Mouse (Mus musculus): Measurements from ENCODE around the gene Tsen15. TPM values are rescaled to one million over a fixed set of nuclear protein-coding genes. Genes with fewer than 3 reads are reported as not detected.

Tsen15 gene
- 10 to 100 TPM; 11.9 to 13.7 TPM for total RNA-seq (2021)
- long read RNA-seq, experiment 1, transcript Tsen15-201 (5 exons, 1,133 nt), result major isoform, 13 of 15 reads
- long read RNA-seq, experiment 1, partial matches to known transcripts, result 0 of 15 reads
- long read RNA-seq, experiment 1, other reads (novel, unspliced or antisense), result 2 of 15 reads
- long read RNA-seq, experiment 2, transcript Tsen15-201 (5 exons, 1,133 nt), result major isoform, 14 of 20 reads
- long read RNA-seq, experiment 2, partial matches to known transcripts, result 4 of 20 reads
- long read RNA-seq, experiment 2, other reads (novel, unspliced or antisense), result 2 of 20 reads

DNA sequence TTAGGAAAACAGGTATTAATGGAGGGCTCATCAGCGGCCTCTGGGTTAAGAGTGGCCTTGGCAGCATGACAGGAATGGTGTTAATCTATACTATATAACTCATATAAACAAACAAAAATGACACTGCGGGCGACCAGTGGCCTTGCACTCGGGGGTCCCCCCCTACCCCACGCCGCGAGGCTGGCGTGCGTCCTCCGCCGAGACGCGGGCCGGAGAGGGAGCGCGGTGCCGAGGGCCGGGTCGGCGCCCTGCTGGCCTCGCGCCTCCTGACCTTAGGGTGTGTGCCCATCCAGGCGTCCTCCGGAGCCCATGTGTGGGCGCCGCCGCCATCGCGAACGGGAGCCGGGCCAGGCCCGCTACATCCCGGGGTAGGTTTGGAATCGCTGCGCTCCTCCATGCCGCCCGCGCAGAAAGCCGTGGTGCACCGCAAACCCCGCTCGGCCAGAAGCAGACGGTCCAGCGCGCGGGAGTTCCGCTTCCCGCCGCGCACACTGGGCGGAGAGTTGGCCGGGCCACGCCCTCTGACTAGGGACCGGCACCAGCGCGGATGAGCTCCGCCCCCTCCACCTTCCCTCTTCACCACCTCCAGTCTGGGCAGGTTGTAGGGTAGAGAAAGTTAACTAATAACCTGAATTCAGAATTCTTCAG is at the start of gene Tsen15:
TSS of gene Tsen15 (minus strand) at position 501 of the 648 bp plus-strand sequence.
- DNase-seq, result peak; percentile 78 to 84
- intact Hi-C loops (cut with DNase I), result no loop called here

DNA sequence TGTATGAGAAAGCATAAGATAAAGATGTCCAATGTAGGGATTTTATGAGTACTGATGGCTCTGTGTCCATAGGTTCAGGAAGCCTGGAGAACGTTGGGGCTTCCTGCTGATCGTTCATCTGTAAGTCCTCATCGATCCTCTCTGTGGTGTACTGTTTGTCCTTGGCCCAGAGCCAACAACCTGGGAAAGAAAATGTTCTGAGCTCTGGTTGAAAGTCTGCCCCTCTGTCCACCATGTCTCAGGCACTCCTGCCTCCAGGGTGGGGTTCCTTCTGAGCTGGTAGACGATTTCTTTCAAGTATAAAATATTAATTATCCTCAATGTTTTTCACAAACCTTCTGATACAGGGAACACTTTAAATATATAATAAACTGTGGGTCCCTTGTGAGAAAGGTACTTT is 47.7 kb upstream of the Tsen15 start:
- DNase-seq, result no peak
- intact Hi-C loops (cut with DNase I), result no loop called here

DNA sequence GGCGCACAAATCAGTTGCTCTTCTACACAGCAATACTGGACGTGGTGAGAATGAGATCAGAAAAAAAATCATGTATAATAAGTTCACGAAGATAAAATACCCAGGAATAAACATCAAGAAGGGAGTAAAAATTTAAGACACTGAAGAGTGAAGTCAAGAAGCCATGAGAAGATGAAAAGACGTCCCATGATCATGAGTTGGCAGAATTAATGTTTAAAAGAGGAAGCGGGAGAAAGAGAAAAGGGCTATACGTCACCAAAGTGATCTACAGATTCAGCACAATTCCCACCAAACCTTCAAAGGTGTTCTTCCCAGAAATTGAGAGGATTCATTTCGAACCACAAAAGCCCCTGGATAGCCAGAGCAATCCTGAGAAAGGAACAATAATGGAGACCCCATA is 43.3 kb upstream of the Tsen15 start:
- intact Hi-C loops (cut with DNase I), result no loop called here

DNA sequence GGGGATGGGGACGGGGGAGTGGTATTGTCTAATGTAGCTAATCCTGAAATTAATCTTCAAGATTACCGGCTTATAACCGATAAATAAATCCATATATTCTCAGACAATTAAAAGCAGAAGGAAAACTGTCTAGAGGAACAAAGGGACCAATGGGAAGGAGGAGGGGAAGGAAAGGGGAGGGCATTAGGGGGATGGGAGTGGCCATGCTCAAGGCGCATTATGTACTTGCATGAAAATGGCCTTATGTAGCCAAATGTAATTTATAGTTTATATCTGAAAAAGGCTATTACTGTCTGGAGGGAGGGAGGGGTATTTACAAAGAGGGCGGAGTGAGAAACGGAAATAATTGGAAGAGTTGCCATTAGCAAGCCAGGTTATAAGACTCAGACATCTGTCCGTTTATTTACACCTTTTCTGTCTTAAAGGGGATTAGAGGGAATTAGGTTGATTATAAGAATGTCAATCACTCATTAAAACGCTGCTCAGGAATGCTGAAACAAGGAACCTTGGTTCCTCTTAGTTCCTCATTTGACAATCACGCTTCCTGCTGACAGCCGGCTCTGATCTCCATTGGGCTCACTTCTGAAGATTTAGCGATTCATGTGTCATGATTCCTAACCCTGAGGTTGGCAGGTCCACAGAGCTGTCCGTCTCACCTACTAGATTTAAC is 41.6 kb upstream of the Tsen15 start:
- DNase-seq, result no peak
- intact Hi-C loops (cut with DNase I), result no loop called here

More for the DNA sequence above, 43.3 kb upstream of the Tsen15 start:
- no peak for DNase-seq

DNA sequence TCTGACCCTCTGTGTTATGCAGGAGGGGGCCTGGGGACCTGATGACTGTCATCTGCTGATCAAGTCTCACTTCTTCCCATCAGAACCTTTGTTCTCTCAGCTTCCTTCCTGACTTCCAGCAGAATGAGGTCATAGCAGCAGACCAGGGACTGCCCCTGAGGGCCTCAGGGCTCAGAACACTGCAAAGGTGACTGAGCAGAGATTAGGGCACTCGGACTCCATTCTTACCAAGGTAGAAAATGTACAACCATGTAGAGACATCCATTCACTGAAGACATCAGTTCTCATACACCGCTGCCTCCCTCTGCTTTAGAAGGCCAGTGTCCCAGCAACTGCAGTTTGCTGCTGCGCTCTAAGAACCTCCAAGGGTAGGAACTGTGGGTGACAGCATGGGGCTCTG is 36.6 kb upstream of the Tsen15 start:
- DNase-seq, result no peak
- intact Hi-C loops (cut with DNase I), result no loop called here

DNA sequence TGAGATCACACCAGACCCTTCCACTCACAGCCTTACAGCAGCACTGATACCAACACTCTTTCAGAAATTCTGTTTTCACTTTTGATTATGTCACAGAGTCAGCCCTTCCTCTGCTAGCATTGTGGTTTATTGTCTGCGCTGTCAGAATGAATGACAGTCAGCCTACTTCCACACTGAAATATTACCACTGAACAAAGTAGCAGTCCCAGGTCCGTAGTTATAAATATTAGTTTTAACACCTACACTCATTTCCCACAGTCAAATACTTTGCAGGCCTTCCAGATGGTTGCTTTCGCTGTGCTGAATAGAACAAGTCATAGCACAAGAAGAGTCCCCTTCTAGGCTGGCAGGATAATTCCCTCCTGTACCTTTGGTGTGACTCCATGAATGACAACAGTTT is 35.8 kb upstream of the Tsen15 start:
- intact Hi-C loops (cut with DNase I), result no loop called here
- DNase-seq, result no peak

DNA sequence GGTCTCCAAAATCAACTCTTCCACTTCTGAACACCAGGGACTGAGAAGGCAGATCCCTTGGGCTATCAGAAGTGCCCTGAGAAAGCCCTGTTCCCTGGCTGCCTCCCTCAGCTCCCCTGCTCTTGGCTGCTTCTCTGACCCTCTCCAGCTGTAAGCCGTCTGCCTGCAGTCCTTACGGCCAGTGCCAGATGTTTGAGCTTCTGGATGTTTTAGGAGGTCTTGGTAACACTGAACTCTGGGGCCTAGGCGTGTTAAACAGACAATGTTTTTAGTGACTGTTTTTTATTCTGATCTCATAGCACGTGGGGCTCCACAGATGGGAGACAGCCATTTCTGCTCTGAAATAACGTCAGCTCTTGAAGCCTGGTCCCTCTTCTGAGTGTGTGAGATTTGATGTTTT is 31.1 kb upstream of the Tsen15 start:
- intact Hi-C loops (cut with DNase I), result no loop called here
- DNase-seq, result no peak

DNA sequence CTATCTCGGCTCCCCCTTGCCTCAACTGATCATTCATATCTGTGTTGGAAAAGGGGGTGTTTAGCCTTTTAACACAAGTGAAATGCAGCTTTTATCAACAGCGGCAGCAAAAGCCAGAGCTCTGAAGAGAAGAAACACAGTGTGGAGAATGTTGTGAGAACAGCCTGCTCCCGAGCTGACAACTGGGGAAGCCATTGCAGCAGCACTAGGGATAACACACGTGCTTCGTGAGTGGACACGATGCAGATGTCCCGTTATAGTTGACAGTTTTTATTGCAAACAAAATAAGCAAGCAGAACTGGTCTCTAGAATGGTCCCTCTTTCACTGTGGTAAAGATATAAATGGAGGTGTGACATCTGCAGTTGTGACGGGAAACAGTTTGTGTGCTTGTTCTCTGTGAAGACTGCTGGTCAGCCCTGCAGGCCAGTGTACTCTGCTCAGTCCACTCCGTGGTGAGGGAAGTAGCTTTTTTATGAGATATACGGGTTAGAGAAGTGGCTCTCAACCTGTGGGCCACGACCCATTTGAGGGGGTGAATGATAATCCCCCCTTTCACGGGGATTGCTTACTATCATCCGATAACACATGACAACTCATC is 29.9 kb upstream of the Tsen15 start:
- intact Hi-C loops (cut with DNase I), result no loop called here

DNA sequence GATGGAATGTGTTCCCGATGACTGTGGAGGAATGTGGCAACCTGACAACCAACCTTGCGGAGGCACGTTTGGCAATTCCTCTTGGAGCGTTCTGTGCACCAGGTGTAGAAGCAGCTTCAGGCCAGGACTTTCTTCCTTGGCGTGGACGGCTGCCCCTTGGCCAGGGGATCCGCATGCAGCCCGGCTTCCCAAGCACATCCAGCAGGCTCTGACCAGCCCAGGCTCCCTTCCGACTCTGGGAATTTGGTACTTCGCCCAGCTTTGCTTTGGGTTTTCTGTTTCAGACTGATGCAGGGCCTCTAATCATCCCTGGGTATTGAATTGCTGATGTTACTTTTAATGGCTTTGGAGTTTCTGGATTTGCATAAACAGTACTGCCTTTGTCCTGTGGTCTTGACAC is 28.0 kb upstream of the Tsen15 start:
- intact Hi-C loops (cut with DNase I), result no loop called here
- peak; percentile 48 to 61 for DNase-seq

More for the DNA sequence above, 29.9 kb upstream of the Tsen15 start:
- no peak for DNase-seq

DNA sequence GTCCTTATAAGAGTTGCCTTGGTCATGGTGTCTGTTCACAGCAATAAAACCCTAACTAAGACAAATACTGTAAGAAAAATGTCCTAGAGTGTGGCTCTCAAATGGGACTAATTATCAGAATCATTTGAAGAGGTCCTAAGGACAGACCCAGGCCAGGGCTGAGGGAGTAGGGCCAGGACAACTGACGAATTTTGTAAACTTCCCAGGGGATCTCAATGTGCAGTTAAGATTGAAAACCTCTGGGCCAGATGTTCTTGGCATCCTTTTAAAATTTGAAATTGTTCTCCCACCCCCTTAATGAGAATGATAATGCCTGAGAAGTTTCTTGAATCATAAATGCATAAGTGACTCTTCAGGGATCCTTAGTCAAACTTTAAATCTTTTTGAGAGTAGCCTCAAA is 27.5 kb upstream of the Tsen15 start:
- no peak for DNase-seq
- intact Hi-C loops (cut with DNase I), result no loop called here

DNA sequence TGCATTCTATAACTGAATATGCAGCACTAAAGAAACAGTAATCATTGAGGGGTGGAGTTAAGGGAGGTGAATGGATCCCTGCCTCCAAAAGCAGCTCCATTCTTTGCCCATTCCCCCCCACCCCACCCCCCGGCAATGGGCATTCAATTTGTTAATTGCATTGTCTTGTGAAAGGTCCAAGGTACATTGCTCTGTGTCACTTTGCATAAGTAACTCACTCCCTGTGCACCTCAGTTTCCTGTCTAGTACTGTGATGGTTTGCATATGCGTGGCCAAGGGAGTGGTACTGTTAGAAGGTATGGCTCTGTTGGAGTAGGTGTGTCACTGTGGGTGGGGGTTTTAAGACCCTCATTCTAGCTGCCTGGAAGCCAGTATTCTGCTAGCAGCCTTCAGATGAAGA is 26.6 kb upstream of the Tsen15 start:
- no peak for DNase-seq
- intact Hi-C loops (cut with DNase I), result no loop called here

DNA sequence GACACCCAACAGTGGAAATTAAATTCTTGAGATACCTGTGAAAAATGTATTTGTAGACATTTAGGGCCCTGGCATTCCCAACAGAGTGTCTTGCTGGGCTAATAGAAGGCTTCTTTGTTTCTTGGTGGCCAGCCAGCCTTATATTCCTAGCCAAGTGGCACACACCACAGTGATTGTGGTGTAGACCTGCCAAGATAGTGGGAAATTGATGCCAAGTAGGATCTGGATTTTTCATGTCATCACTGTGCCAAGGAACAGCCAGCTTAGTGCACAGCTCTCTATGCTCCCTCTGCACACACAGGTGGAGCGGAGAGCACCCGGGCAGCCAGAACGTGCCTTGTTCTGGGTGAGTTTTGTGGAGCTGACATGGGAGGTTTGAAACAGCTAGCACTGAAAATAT is 24.2 kb upstream of the Tsen15 start:
- no peak for DNase-seq
- intact Hi-C loops (cut with DNase I), result no loop called here

DNA sequence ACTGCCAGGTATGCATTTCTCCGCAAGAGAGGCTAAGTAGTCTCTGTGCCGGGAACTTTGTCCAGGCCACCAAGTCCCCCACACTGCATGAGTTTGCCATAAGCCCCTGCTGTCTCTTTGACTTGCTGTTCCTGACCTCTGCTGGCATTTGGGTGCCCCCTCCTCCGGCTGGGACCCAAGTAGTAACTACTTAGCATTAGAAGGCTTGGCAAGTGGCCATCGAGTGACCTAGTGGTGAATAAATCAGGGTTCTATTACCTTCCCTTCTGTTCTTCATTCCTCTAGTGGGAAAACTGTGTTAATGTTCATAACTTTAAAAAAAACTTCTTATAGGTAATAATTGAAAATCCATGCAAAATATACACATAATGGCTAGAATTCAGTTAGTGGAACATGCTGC is 22.9 kb upstream of the Tsen15 start:
- intact Hi-C loops (cut with DNase I), result no loop called here
- no peak for DNase-seq

DNA sequence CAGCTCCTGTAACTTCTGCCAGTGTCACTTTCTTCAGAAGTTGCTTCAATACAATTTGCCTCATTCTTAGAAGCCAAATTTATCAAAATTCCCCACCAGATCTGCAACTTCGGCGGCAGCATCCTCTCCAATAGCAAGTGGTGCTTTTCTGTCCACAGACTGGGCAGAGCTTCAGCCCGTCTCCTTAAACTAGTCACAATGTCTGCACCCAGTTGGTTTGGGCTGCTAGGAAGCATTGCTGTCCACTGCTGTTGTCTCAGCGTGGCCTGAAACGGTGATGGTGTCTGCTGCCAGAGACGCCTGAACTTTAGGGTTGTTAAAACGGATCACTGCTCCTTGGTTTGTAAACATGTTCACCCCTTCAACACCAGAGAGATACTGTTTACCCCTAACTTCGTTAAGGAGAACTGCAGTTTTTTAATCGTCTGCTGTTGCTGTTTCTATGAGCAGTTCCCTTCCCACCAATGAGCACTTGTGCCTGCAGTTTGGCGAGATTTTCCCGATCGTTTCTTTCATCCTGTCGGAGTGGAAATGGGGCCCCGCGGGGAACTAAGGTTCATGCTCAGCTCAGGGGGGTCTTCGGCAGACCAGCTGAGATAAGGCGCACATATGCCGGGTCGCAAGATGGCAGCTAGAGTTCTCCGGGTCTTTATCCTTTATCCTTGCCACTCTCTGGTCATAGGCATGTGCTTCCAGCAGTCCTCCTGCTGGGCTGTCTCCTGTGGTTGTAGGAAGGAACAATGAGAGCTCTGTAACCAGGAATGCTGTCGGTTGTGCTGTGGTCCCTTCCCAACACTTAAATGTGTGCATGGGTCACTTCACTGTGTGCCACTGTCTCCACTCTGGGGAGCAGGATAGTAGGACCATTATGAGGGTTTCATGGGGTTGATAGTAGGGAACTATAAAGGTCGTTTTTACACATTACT is 20.8 kb upstream of the Tsen15 start:
- DNase-seq, result no peak
- intact Hi-C loops (cut with DNase I), result no loop called here

DNA sequence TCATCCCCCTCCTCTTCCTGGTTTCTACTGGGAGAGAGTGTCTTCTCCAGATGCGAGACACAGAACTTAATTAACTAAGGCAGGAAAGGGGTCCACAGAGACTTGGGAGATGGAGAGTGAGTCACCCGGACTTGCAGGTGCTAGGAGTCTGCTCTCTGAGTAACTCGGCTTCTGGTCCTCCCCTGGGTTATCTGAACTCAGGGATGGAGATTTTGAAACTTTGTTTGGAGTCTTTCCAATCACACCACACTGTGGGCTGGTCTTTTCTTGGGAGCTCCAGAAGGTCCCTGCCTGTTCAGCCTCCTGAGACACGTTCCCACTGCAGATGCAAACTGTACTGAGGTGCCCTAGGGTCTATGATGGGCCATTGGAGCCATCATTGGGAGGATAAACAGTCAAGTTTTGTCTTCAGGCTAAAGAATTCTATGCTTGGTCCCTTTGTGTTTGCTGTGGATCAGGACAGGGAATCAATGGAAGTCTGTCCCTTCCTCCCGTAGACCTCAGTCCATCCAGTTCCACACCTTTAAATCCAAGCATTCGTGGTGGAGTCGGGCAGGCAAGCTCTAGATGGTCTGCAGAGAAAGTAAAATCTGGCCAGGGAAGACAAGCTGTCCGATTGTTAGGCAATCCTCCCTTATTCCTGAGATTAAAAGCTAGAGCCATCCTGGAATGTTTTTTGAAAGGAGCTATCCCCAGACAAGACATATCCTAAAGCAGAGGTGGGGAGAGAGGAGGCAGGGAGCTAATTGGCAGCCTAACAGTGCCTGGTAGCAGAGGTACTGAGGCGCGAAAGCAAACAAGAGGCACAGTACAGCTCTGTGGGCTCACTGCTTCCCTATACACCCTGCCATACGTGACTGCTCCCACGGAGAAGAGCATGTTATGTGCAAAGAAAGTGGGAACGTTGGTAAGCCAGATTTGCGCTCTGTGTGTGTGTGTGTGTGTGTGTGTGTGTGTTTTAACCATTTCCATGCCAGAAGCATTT is 14.4 kb upstream of the Tsen15 start:
- intact Hi-C loops (cut with DNase I), result no loop called here
- no peak for DNase-seq

DNA sequence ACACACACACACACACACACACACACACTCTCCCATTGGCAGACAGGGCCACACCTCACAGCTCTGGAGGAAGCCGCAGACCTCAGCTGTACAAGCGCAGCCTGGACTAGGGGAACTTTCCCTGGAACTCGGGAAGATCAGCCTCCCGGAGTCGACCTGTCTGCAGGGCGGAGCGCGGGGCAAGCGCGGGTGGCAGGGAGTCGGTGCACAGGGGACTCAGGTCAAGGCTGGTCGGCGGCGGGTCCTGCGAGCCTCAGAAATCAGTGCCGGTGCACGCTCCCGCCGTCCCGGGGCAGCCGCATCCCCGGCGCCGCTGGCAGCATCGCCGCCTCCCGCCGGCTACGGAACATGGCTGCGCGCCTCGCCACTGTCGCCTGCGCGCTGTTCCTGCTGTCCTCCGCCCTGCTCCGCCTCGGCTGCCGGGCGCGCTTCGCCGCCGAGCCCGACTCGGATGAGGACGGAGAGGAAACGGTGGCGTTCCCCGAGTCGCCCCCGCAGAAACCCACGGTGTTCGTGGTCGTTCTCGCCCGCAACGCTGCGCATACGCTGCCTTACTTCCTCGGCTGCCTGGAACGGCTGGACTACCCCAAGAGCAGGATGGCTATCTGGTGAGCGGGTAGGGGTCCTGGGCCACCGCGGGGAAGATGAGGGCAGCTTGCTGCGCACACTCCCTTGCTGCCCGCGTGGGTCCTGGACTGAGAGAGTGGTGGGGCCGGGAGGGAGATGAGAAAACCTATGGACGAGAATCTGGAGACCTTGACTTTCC is 13.5 kb upstream of the Tsen15 start, which contains the start of gene Colgalt2:
TSS of gene Colgalt2 (plus strand) at position 41 of the 766 bp plus-strand sequence.
- intact Hi-C loops (cut with DNase I), result no loop called here
- DNase-seq, result peak; percentile 27 to 54

DNA sequence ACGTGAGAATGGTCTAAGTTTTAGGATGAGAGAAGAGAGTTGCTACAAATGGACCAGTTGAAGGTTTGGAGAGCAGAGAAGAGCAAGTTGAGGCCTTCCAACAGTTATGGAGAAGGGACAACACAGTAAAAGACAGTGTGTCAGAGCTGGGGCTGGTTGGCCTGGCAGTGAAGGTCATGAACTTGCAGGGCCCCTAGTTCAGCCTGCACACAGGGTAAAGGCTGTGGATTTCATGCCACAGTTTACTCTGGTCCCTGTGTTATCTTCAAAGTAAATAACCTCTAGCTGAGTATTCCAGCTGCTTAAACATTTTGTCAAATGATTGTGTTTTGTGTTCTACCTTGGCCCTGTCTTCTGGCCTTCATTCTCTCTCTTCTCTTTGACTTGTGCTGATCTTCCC is 12.2 kb upstream of the Tsen15 start:
- intact Hi-C loops (cut with DNase I), result no loop called here
- DNase-seq, result no peak

DNA sequence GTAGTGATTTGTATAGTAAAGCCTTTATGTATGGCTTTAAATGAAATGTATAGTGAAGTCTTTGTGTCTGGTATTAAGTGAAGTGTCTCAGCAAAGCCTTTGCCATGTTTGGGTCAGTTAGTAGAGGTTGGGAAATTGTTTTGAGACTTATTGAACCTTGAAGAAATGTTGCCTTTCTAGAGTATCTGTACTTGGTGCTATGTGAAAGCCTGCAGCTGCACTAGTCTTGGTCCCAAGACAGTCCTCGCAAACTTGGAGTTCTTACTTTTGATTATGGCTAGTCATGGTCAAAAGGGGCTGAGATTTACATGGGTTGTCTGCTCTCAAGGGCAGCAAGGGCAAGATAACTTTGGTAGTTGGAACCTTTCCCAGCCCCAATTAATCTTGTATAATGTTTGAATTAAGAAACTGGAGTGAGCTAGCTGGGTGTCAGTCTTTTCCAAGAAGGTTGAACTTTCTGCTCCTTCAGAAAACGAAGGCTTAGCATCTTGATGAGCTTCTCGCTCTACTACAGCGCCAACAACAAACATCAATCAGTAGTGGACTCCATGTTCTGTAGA is 8.5 kb upstream of the Tsen15 start:
- intact Hi-C loops (cut with DNase I), result no loop called here
- DNase-seq, result no peak

Measured in gastrocnemius, postnatal 36 days (tissue).